Mouse (Mus musculus) right cerebral cortex, postnatal 14 days (tissue): ENCODE results near the gene Ror1.

Experiments
- DNase-seq: peaks from one replicate; pipeline ENCODE4 v3.0.0; 2022

Ror1 gene

DNA sequence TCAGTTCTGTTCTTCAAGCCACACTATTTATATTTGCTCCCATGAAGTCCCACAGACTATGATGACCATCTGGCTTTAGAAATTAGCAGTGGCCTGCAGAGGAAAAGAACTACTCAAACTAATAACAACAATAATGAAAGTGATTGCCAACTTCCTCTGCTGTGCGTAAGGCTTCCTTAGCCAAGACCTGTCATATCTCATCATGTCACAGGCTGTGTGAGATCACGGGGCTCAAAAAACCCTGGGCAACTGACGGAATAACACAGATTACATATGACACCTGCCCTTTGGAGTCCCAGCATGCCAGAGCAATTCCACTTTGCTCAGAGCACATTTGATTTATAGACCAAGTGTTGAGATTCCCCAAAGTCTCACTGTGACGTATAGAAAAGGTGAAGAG is 123.4 kb downstream of the Ror1 start:
- DNase-seq = no peak

DNA sequence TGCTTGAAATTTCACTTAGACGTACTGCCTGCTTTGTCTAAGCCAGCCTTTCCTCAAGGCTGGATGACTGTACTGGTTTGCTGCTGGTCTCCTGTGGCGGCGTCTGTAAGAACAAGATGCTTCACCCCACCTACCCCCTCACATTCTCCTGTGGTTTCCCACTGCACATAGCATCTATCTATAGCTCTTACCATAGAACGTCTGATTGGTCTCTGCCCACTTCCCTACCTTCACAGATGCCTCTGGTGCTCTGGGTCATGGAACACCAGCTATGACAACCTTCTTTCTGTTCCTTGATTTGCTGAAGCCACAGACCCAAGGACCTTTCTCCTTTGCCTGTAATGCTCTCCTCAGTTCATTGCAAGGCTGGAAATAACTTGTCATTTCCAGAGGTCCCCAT is 124.0 kb downstream of the Ror1 start:
- no peak for DNase-seq

DNA sequence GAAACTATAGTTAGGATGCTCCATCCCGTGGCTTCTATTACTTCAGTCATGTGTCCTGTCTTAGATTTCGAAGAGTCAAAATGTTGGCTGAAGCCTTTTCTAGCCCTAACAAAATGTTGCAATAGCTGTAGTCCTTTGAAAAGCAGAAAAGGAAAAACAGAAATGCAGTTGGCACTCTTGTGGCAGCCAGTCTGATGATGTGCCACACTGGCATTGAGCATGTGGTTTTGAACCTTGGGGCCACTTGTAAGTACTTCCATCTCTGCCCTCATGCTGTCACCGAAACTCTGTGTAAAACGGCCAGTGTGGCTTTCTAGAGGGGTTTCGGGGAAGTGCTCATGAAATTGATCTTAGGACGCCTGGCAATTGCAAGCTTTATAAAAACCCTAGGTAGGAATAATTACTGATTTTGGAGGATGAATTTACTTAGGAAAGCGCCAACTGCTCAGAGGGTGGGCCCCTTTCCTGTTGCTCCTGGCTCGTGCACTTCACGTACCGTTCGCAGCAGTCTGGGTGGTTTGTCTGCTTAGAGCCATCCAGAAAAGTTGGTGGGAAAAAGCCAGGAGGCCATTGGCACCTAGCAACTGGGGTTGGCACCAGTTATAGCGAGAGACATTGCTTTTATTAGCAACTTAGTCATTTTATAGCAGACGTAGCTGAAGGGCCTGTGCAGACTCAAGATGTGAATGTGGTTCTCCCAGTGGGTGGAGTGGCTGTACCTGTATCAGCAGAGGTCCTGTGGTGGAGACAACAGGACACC is 126.6 kb downstream of the Ror1 start:
- no peak for DNase-seq

DNA sequence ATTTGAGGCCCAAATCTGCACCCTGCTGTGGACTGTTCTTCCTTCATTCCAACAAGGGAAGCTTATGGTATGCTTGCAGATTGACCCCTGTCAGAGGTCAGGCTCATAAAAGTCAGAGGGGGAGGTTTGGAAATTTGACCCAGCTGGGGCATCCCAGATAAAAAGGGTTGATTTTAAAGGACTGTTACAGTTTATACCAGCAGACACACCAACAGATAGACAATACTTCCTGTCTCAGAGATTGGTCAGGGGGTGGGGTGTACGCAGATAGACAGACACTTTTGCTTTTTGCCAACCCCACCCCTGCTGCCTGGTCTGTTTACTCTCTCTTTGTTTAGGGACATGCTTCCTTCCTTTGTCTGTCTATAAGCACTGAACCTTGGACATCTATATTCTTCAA is 127.9 kb downstream of the Ror1 start:
- DNase-seq = no peak

DNA sequence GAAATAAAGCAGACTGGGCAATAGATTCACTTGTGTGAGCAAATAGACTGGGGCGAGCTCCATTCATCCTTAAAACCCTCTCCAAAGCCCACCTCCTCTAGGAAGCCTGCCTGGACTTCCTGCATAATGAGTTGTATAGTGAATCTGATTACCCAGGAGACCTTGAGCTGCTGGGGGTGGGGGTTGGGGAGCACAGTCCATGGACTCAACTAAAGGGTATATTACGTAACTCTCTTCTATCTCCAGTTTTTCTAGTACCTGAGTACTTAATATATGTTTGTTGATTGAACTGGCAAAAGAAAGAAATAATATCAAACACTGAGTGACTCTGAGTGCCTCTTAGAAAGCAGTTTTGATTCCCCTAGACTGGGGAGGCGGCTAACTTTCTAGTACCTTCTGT is 128.4 kb downstream of the Ror1 start:
- no peak for DNase-seq

DNA sequence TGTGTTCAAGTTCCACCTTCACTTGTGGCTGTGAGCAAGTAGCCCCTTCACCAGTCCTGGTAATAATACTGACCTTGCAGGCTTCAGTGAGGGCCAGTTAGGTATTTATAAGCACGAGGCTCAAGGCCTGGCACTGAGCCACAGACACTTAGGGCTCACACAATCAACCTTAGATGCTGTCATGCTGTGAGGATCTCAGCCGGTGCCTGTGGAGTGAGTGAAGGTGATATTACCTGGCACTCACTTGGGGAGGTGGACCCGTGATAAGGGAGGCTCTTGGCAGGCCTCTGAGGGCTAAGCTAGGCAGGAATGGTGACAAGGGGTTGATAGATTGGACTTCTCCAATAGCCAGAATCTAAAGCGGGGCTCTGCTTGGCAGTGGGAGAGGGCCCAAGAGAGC is 131.0 kb downstream of the Ror1 start:
- no peak for DNase-seq

DNA sequence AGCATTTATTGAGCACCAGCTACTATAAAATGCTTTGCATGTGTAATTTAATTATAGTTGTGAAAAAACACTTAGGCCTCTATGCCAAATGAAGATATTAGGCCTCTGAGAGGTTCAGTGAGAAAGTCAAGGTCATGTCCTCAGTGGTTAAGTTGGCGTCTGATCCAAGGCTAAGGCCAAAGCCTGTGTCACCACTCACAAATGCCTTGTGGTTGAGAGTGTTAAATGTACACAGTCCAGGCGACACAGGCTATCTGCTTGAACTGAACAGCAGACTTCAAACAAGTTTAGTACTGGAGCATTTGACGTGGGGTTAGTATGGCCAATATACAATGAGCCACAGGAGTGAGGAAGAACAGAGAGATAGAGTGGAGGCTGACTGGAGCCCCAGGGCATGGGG is 132.5 kb downstream of the Ror1 start:
- no peak for DNase-seq

DNA sequence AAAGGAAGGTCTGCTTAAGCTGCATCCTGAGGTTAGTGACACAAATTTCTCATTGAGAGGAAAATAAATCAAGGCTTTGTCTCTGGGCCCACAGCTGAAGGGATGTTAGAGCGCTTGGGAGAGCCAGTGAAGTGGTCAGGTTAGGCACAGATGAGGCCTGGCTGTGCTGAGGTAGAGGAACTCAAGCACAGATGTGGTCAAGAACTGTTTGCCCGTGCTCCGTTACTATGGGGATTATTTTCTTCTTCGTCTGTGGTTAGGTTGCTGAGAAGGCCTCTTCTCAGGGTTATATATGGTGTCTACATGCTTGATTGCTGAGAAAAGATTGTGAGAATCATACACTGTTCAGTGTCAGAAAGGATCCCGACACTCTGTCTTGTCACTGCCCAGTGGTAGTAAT is 134.7 kb downstream of the Ror1 start:
- DNase-seq = no peak

DNA sequence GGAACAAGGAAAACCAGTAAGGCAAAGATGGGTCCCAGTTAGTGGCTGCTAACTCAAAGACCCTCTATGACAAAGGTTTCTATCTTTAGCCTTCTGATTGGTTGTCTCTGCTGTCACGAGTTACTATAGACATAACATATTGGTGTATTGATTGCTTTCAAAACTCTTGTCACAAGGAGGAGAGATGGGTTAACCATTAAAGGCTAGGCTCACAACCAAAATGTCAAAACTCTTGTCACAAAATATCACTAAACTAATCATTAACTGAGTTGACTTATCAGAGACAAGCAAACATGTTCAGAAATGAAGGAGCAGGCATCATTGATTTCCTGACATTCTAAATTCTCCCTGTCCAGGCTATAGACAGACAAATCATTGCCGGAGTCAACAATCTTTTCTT is 135.4 kb downstream of the Ror1 start:
- no peak for DNase-seq

DNA sequence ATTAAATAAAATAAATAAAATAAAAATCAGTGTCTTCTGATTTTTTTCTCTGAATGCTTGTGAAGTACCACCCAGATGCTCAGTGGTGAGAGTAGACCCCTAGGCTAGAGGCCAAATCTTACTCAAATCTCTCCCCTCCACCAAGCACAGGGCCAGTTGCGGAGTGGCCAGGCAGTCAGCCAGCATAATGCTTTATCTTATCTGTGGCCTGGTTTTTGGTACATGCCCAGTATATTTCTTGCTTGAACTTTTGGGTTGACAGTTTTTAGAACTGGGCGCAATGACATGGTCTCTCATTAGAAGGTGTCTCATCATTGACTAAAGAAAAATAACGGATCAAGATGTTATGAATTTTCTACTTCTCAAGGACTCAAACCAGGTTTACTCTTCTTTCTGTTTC is 136.3 kb downstream of the Ror1 start:
- no peak for DNase-seq

DNA sequence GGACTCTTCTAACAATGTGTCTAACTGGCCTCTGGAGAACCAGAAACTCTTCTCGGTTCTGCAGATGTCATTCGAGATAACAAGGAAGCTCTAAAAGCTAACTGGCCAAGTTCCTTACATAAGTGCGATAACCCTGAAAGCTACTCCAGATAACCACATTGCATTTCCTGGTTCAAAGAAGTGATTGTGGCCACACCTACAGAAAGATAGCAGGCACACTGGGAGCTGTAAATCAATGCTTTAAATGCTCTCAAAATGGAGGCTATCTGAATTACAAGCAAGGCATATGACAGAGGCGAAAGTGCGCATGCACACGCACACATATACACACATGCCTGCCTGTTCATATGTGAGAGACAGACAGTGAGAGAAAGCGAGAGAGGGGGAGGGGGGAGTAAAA is 136.9 kb downstream of the Ror1 start:
- DNase-seq = no peak

DNA sequence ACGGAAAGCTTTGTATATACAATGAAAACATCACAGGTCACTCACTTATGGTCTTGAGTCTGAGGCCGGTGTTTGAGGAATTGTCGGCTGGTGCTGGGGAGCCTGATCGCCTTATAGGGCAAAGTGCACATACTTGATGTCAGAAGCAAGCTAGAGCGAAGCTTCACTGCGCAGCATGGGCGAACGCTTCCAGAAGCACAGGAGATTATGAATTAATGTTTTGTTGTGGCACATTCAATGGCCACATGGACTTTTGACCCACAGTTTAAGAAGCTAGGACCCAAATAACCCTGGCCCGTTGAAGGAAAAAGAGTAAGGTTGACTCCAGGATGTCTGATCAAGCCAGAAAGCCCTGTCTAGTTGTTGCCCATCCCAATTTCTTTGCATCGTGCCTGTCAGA is 138.2 kb downstream of the Ror1 start:
- DNase-seq = no peak

DNA sequence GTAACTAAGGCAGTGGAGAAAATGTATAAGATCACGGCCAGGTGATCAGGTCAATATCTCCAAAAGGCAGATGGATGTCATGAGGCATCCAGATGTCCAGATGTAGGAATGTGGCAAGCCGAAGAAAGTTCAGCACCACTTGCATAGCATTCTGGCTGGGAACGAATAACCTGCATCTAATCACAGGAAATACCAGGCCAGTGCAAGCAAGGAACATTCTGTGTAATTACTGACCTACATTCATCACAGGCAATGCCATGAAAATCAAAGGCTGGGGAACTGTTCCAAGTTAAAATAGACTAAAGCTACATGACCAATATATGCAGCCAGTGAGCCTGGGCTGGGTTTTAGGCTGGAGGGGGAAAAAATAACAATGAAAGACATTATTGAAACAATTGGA is 140.7 kb downstream of the Ror1 start:
- no peak for DNase-seq

DNA sequence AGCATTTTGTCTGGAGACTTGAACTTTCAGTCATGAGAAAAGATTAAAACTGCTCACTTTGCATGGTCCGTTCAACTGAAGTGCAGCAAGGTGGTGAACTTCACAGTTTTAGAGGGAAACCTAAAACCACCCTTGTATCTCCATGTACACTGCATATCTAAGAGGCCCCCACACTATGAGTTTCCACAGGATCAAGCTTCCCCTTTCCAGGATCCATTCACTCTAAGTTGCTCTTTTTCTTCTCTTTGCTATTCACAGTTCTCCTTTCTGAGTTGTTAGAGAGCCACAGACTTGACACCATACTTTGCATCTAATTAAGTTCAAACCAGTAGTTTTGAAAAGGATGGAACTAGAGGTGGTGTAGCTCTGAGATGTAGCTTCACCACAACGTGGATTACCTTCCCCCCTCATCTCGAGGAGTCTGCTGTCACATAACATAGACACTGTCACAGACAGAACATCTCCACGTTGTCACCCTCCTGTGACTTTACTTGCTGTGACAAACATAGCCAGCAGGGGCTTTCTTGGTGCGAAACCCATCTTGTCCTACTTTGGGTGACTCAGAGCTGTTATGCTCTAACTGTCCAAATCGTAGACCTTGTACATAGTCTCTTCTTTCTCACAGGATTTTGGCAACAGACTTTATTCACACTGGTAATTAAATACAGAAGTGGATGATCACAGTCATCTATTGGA is 146.6 kb downstream of the Ror1 start:
- no peak for DNase-seq

DNA sequence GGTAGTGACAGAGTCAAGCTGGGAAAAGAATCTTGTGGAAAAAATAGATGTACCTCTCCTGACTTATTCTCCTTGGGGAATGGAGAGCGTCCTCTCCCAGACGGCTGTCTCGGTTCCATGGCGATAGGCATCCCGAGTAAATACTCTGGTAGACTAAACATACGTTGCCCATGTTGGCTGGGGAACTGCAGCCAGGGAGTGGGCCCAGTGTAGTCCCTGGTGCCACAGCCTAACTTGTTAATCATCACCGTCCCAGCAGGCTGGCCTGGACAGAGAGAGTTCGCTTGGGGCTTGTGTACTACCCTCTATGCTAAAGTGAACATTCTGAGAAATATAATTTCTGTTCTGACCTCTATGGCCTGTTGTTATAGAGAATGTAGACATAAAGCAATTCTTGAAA is 148.7 kb downstream of the Ror1 start:
- no peak for DNase-seq

DNA sequence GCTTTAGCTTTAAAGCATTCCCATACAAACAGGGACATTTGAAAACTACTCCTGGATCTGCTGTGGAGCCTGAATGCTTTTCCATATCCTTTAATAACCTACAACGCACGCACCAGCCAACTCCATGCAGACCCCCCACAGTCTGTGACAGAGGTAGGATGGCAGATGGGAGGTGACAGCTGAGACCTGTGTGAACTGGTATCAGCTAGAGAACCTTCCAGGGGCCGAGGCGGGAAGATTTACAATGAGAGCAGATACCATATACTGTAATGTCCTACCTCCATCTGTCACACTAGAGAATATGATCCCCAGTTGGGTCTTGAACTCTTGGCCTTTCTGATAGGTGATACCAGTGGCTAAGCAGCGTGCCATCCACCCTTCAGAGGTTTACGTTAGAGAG is 149.1 kb downstream of the Ror1 start:
- no peak for DNase-seq

DNA sequence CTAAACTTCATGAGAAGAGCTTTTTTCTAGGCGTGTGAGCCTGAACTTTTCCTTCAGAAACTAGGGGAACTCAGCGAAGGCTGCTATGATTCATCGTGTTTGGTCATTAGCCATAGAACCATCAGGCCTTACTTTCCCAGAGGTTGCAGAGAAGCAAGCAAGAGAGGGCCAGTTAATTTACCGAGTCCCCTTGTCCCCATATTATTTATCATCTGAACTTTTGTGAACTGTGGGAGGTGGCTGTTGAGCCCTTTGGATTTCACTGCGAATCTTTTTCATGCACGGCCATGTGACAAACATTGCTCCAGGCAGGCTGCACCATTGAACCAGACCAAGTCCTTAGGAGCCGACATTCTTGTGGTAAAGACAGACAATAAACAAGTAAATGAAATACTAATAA is 152.2 kb downstream of the Ror1 start:
- no peak for DNase-seq

DNA sequence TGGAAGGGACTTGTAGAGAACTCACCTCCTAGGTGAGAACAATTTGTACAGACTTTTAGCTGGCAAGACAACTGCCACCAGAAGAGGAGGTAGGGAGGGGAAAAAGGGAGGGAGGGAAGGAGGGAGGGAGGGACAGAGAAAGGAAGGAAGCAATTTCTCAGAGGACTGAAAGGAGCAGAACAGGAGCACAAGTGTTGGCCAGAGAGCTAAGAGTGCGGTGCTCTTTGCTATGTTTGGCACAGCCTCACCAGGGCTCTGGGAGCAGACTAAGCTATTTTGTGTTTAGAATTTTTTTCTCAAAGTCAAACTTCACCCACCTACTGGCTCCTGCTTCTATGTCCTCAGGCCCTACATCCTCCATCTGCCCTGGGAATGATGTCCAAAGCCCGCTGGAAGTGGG is 152.7 kb downstream of the Ror1 start:
- DNase-seq = no peak

DNA sequence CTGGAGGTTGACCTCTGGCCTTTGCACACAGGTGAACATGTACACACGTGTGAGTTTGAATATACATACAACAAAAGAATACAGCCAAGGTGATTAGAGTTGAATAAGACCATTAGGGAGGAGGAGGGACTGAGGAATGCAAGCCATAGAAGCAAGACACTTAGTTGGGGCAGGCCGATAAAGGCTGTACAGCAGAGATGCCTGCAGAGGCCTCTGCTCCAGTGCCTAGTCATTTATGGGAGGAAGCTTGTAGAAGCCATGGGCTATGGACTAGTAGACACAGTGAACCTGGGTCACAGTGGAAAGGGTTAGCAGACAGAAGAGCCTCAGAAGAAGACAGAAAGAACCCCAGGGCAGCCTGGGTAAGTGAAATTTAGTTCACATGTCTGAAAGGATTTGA is 155.7 kb downstream of the Ror1 start:
- no peak for DNase-seq

DNA sequence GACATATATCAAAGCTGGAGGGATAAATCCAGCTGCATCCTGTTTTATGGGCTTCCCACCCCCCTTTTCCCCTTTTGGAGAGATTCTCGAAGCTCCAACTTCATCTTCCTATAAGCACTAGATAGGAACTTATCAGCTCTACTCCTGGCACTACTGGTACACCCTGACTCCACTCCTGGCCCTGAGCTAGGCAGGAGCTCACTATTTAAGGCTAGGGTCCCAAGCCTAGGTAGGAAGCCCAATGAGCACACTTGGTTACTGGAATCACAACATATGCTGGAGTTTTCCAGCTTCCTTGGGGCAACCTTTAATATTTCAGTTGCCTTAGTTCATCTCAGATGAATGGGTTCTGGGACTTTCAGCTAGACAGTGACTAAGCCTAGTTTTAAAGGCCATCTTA is 156.5 kb downstream of the Ror1 start:
- DNase-seq = no peak

DNA sequence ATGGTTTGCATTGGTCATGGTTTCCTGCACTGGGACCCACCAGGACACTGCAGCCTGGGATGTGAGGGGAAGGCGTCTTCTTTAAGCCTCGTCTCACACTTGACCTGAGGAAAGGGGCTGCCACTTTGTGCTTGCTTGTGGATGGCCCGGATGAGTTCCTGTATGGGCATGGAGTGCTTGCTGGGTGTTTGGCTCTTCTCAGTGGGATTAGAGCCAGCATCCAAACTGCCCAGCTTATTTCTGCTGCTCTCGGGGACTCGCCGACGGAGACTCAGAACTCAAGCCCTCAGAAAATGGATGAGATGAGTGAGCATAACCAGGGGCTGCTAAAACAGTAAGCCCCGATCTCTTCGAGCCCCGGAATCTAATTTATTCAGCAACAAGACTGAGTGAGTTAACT is 157.1 kb downstream of the Ror1 start:
- no peak for DNase-seq

DNA sequence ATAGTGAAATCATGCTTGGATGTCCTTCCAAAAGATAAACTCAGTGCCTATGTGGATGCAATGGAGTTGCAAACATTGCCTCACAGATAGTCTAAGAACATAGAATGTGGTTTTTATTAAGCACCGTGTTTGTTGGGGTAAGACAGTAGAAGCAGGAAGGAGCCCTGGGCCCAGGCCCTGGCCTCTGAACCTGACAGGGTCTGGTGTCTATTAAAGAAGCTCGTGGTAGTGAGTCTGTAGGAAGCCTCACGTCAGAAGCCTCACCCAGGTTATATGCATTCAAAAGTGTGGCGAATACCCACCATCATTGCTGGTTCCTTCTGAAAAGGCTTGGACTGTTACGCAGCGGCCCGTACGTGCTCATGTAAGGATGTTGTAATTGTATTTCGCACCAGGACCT is 157.8 kb downstream of the Ror1 start:
- DNase-seq = no peak

DNA sequence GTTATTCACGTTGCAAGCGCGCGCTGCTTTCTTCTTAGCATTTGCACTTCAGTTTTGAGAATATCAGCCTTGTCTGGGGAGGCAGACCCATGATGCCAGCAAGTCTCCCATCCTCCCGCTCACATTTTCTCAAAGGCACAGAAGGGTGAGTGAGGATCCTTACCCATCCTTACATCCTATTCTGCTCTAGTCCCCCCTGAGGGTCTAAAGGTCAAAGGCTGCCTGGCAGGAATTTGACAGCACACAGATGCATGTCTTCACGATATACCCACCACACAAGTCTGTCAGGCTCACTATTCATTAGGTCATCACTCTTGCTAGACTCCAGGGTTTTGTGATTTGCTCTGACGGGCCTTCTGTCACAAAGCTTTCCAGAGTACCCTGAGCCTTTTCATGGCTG is 158.2 kb downstream of the Ror1 start:
- DNase-seq = no peak

DNA sequence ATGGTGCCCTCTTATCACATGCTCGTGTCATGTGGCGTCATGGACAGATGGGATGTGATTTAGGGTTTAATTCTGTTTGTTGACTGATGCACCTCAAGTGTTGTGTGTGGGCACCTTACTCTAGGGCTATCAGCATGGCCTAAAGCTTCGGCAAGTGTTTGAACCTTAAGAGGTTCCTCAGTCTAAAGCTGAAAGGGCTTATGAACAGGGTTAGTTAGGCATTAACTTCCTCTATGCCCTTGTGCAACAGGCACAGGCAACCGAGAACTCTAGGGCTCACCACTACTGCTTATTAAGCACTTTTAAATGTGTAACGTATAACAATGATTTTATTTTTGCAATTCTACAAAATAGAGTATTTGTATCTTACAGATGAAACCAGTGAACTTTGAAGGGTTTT is 162.9 kb downstream of the Ror1 start:
- no peak for DNase-seq

DNA sequence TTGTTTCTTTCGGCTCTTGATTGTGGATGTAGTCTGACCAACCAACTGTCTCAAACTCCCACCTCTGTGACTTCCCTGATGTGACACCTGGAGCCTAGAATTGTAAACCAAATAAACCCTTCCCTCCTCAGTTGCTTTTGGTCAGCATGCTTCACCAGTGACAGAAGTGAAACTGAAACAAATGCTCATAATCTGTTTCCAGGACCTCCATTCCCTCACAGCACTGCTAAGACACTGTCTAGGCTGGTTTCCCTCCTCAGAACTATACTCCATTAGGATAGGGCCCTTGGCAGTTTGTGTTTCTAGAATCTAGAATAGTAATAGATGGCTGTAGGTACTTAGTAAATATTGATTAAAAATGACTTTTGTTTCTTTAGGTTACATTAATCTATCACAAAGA is 168.3 kb downstream of the Ror1 start:
- no peak for DNase-seq
